Mouse (Mus musculus): ENCODE measurements around the gene Arid4a.

DNA sequence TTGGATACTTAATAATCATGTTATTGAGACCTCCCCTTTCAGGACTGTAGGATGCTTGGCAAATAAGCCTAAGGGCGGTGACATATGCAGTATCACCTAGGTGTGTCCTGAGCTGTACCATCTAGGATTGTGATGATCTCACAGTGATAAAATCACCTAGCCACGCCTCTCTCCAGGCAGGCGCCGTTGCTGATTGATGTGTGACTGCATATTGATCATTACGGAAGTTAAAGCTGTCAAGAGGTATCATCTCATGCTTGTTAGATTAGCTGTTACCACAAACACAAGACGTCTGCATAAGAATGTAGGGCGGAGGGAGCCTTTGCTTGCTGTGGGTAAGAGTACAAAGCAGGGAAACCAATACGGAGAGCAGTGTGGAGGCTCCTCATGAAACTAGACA is 14.5 kb downstream of the Arid4a start:
- no peak for TF ChIP-seq GATA1 (IDR thresholded peaks at IDR 0.05; ENCODE audit: borderline replicate concordance, low read length)
- no peak for TF ChIP-seq FLI1 (IDR thresholded peaks at IDR 0.05; ENCODE audit: low read length)

All from megakaryocyte, embryonic 14.5 days (primary cell).